Mouse (Mus musculus) forebrain, postnatal 0 days (tissue): Measurements from ENCODE around the gene Cnga4. TPM values are rescaled to one million over a fixed set of nuclear protein-coding genes. Genes with fewer than 3 reads are reported as not detected.
"Not testable (repeated sequence)": the region's sequence is repeated elsewhere in the genome, so short reads cannot be mapped to it uniquely, and the experiment has no call there.

ENCODE experiments used
- ATAC-seq: fragments of 200-750 bp; cut with Nextera tagmentation; 2 replicates; pipeline ENCODE4 v1.8.0; 2017; ENCODE audit warnings: mild to moderate bottlenecking, moderate library complexity
- DNase-seq: peaks from one replicate; pipeline ENCODE4 v3.0.0-alpha.2; 2015
- H3K27ac ChIP-seq: fragments of 300-500 bp; sonication (generic); 2 replicates; pipeline ENCODE4 v1.5.1; 2014; ENCODE audit warnings: low read depth, mild to moderate bottlenecking, antibody characterized with exemption, low read length, moderate library complexity, mixed read lengths
- H3K27me3 ChIP-seq: fragments of 300-500 bp; sonication (generic); 2 replicates; pipeline ENCODE4 v1.6.1; 2014; ENCODE audit warnings: mild to moderate bottlenecking, low read length, mixed read lengths; ENCODE audit not compliant: insufficient read depth
- H3K36me3 ChIP-seq: fragments of 300-500 bp; sonication (generic); 2 replicates; pipeline ENCODE4 v1.6.1; 2014; ENCODE audit warnings: mild to moderate bottlenecking, moderate library complexity; ENCODE audit not compliant: insufficient read depth
- H3K4me1 ChIP-seq: fragments of 300-500 bp; sonication (generic); 2 replicates; pipeline ENCODE4 v1.6.1; 2014; ENCODE audit warnings: antibody characterized with exemption; ENCODE audit not compliant: insufficient read depth
- H3K4me2 ChIP-seq: fragments of 300-500 bp; sonication (generic); 2 replicates; pipeline ENCODE4 v1.6.1; 2014; ENCODE audit warnings: low read depth, mild to moderate bottlenecking, moderate library complexity
- H3K4me3 ChIP-seq: fragments of 300-500 bp; sonication (generic); 2 replicates; pipeline ENCODE4 v1.5.1; 2014; ENCODE audit warnings: low read depth, low read length, mixed read lengths
- H3K9ac ChIP-seq: fragments of 300-500 bp; sonication (generic); 2 replicates; pipeline ENCODE4 v1.6.1; 2014; ENCODE audit warnings: mild to moderate bottlenecking
- H3K9me3 ChIP-seq: fragments of 300-500 bp; sonication (generic); 2 replicates; pipeline ENCODE4 v1.6.1; 2016; ENCODE audit warnings: low read length
- CTCF ChIP-seq: sonication (generic); IDR thresholded peaks from 2 replicates; pipeline ENCODE4 v1.5.1; 2016; ENCODE audit warnings: antibody characterized with exemption, control low read depth, low read depth
- WGBS: fragments of 180-500 bp; shearing (Covaris S2); extraction: QIAGEN DNeasy Blood & Tissue Kit; methylation state at CpG from one replicate; pipeline ENCODE4 v1.1.7; 2014; 5-methylcytosine and 5-hydroxymethylcytosine counted together
- polyA plus RNA-seq: library from polyadenylated mRNA; unstranded; fragments of >200 nt; fragmentation: Nextera tagmentation; extraction: Ambion mirVana; gene quantifications from 2 replicates; pipeline ENCODE4 v1.2.1, GENCODE M21; 2015
- total RNA-seq: library from RNA; depleted of rRNA; stranded (reverse); fragments of >200 nt; gene quantifications from 2 replicates; pipeline ENCODE4 v1.2.3, GENCODE M21; 2014; rRNA removed

Cnga4 gene
- total and polyA plus RNA-seq, 2 experiments from 2014 or later, result 0.10 to 0.29 TPM

GRCm38 (mm10) chr7:105432058-105432457 lies 27.7 kb downstream of the Cnga4 start:
- no peak for TF ChIP-seq CTCF
- Histone ChIP-seq H3K9ac (no peak overlapping the region), H3K4me1 (no peaks in the 10 kb centered on the region), H3K27me3 (no peaks in the 10 kb centered on the region), H3K27ac (no peak overlapping the region), H3K4me3 (no peak overlapping the region), H3K9me3 (no peaks in the 10 kb centered on the region), H3K4me2 (no peak overlapping the region), H3K36me3 (no peaks in the 10 kb centered on the region)
- ATAC-seq (no peak), DNase-seq (no peak)
- 76% methylated on average over 1 of the region's 1 CpGs for WGBS

- no peak overlapping the region for H3K4me3 ChIP-seq
- H3K36me3 ChIP-seq, result no peaks in the 10 kb centered on the region
- no peak for DNase-seq
- no peak for ATAC-seq
- no peaks in the 10 kb centered on the region for H3K4me1 ChIP-seq
- no peak for TF ChIP-seq CTCF
- H3K4me2 ChIP-seq, result no peak overlapping the region
- no peaks in the 10 kb centered on the region for H3K27me3 ChIP-seq
- H3K9ac ChIP-seq, result no peak overlapping the region
- H3K27ac ChIP-seq, result no peak overlapping the region
- H3K9me3 ChIP-seq, result no peaks in the 10 kb centered on the region
- 89% methylated on average over 17 of the region's 17 CpGs for WGBS
Measured at GRCm38 (mm10) chr7:105433859-105434258, 29.5 kb downstream of the Cnga4 start.

- no peak overlapping the region for H3K27ac ChIP-seq
- H3K4me3 ChIP-seq, result no peak overlapping the region
- no peaks in the 10 kb centered on the region for H3K27me3 ChIP-seq
- 90% methylated on average over 22 of the region's 22 CpGs for WGBS
- no peaks in the 10 kb centered on the region for H3K4me1 ChIP-seq
- DNase-seq (no peak), ATAC-seq (no peak)
- no peak overlapping the region for H3K9ac ChIP-seq
- no peak for TF ChIP-seq CTCF
- H3K36me3 ChIP-seq, result no peaks in the 10 kb centered on the region
- H3K4me2 ChIP-seq, result no peak overlapping the region
- no peaks in the 10 kb centered on the region for H3K9me3 ChIP-seq
Measured at GRCm38 (mm10) chr7:105434798-105435197, 30.4 kb downstream of the Cnga4 start.

- peak; percentile 38; the same call in 1 of the 2 replicates for ATAC-seq
- Histone ChIP-seq H3K4me2 (no peak overlapping the region), H3K36me3 (no peaks in the 10 kb centered on the region), H3K27me3 (no peaks in the 10 kb centered on the region), H3K4me3 (no peak overlapping the region), H3K9me3 (no peaks in the 10 kb centered on the region), H3K27ac (no peak overlapping the region), H3K4me1 (no peaks in the 10 kb centered on the region), H3K9ac (no peak overlapping the region)
- 77% methylated on average over 7 of the region's 7 CpGs for WGBS
- DNase-seq, result no peak
- no peak for TF ChIP-seq CTCF
Measured at GRCm38 (mm10) chr7:105437979-105438772, 33.8 kb downstream of the Cnga4 start.

- Histone ChIP-seq H3K9me3 (no peaks in the 10 kb centered on the region), H3K36me3 (no peaks in the 10 kb centered on the region), H3K27me3 (no peaks in the 10 kb centered on the region), H3K4me2 (no peak overlapping the region), H3K27ac (no peak overlapping the region), H3K4me1 (no peaks in the 10 kb centered on the region), H3K9ac (no peak overlapping the region), H3K4me3 (no peak overlapping the region)
- no peak for ATAC-seq
- 65% methylated on average over 4 of the region's 4 CpGs for WGBS
- no peak for DNase-seq
- TF ChIP-seq CTCF, result no peak
Measured at GRCm38 (mm10) chr7:105441426-105441825, 37.1 kb downstream of the Cnga4 start.

GRCm38 (mm10) chr7:105445076-105445475 lies 40.7 kb downstream of the Cnga4 start:
- no peak for ATAC-seq
- no peaks in the 10 kb centered on the region for H3K9me3 ChIP-seq
- TF ChIP-seq CTCF, result no peak
- H3K9ac ChIP-seq, result no peak overlapping the region
- no peak for DNase-seq
- no peaks in the 10 kb centered on the region for H3K36me3 ChIP-seq
- H3K27ac ChIP-seq, result no peak overlapping the region
- no peaks in the 10 kb centered on the region for H3K27me3 ChIP-seq
- H3K4me2 ChIP-seq, result no peak overlapping the region
- H3K4me3 ChIP-seq, result no peak overlapping the region
- WGBS, result 88% methylated on average over 3 of the region's 3 CpGs
- no peaks in the 10 kb centered on the region for H3K4me1 ChIP-seq

GRCm38 (mm10) chr7:105453345-105453744 lies 49.0 kb downstream of the Cnga4 start:
- not testable (repeated sequence) for H3K27ac ChIP-seq, H3K4me2 ChIP-seq, DNase-seq, ATAC-seq, H3K36me3 ChIP-seq, H3K9me3 ChIP-seq, H3K4me3 ChIP-seq, H3K9ac ChIP-seq, H3K4me1 ChIP-seq, H3K27me3 ChIP-seq
- 90% methylated on average over 4 of the region's 4 CpGs for WGBS

Other genes starting within 250 kb of the Cnga4 start
- gene Olfr684, start 240.9 kb upstream of the Cnga4 start, total RNA-seq, result not detected in 2 replicates
- gene Olfr684, start 240.9 kb upstream of the Cnga4 start, polyA plus RNA-seq, result not detected in 2 replicates
- gene Olfr685, start 218.6 kb upstream of the Cnga4 start, total RNA-seq, result not detected in 2 replicates
- gene Olfr685, start 218.6 kb upstream of the Cnga4 start, polyA plus RNA-seq, result not detected in 2 replicates
- gene Olfr686, start 197.1 kb upstream of the Cnga4 start, total RNA-seq, result not detected in 2 replicates
- not detected in 2 replicates for gene Olfr686, start 197.1 kb upstream of the Cnga4 start, polyA plus RNA-seq
- not detected in 2 replicates for gene Olfr688, start 116.5 kb upstream of the Cnga4 start, total RNA-seq
- gene Olfr688, start 116.5 kb upstream of the Cnga4 start, polyA plus RNA-seq, result not detected in 2 replicates
- gene Olfr689, start 93.4 kb upstream of the Cnga4 start, total RNA-seq, result not detected in 2 replicates
- not detected in 2 replicates for gene Olfr689, start 93.4 kb upstream of the Cnga4 start, polyA plus RNA-seq
- gene Olfr690, start 70.5 kb upstream of the Cnga4 start, total RNA-seq, result 0.10 TPM in 1 of 2 replicates, not detected in the other
- gene Olfr690, start 70.5 kb upstream of the Cnga4 start, polyA plus RNA-seq, result not detected in 2 replicates
- not detected in 2 replicates for gene Olfr691, start 62.3 kb upstream of the Cnga4 start, total RNA-seq
- not detected in 2 replicates for gene Olfr691, start 62.3 kb upstream of the Cnga4 start, polyA plus RNA-seq
- gene Olfr692, start 36.3 kb upstream of the Cnga4 start, total RNA-seq, result not detected in 2 replicates
- not detected in 2 replicates for gene Olfr692, start 36.3 kb upstream of the Cnga4 start, polyA plus RNA-seq
- gene Gm5901, start 29.5 kb upstream of the Cnga4 start, total RNA-seq, result not detected in 2 replicates
- gene Gm5901, start 29.5 kb upstream of the Cnga4 start, polyA plus RNA-seq, result not detected in 2 replicates
- 28.0 and 42.1 TPM in 2 replicates for gene Fam160a2, start 4.5 kb upstream of the Cnga4 start, total RNA-seq
- 27.7 and 36.9 TPM in 2 replicates for gene Fam160a2, start 4.5 kb upstream of the Cnga4 start, polyA plus RNA-seq
- gene Cckbr, start 21.2 kb downstream of the Cnga4 start, total RNA-seq, result 3.5 and 6.2 TPM in 2 replicates
- gene Cckbr, start 21.2 kb downstream of the Cnga4 start, polyA plus RNA-seq, result 3.2 and 5.1 TPM in 2 replicates
- 28.6 and 30.9 TPM in 2 replicates for gene Cavin3, start 77.7 kb downstream of the Cnga4 start, total RNA-seq
- gene Cavin3, start 77.7 kb downstream of the Cnga4 start, polyA plus RNA-seq, result 31.7 and 33.5 TPM in 2 replicates
- gene Smpd1, start 149.8 kb downstream of the Cnga4 start, total RNA-seq, result 100 and 124 TPM in 2 replicates
- gene Smpd1, start 149.8 kb downstream of the Cnga4 start, polyA plus RNA-seq, result 88.8 and 100 TPM in 2 replicates
- 451 and 455 TPM in 2 replicates for gene Apbb1, start 177.1 kb downstream of the Cnga4 start, total RNA-seq
- gene Apbb1, start 177.1 kb downstream of the Cnga4 start, polyA plus RNA-seq, result 329 and 350 TPM in 2 replicates
- gene Hpx, start 195.6 kb downstream of the Cnga4 start, total RNA-seq, result not detected in 2 replicates
- gene Hpx, start 195.6 kb downstream of the Cnga4 start, polyA plus RNA-seq, result 0.17 and 0.21 TPM in 2 replicates
- 142 and 160 TPM in 2 replicates for gene Trim3, start 229.0 kb downstream of the Cnga4 start, total RNA-seq
- 70.5 and 93.0 TPM in 2 replicates for gene Trim3, start 229.0 kb downstream of the Cnga4 start, polyA plus RNA-seq
- gene Timm10b, start 235.5 kb downstream of the Cnga4 start, total RNA-seq, result 49.8 and 65.6 TPM in 2 replicates
- gene Timm10b, start 235.5 kb downstream of the Cnga4 start, polyA plus RNA-seq, result 160 and 167 TPM in 2 replicates
- gene Arfip2, start 235.8 kb downstream of the Cnga4 start, total RNA-seq, result 89.7 and 93.8 TPM in 2 replicates
- gene Arfip2, start 235.8 kb downstream of the Cnga4 start, polyA plus RNA-seq, result 88.6 and 93.4 TPM in 2 replicates
- 45.3 and 52.9 TPM in 2 replicates for gene Gm45799, start 236.0 kb downstream of the Cnga4 start, total RNA-seq
- 34.2 and 41.2 TPM in 2 replicates for gene Gm45799, start 236.0 kb downstream of the Cnga4 start, polyA plus RNA-seq
- gene Dnhd1, start 246.3 kb downstream of the Cnga4 start, total RNA-seq, result 1.8 and 4.6 TPM in 2 replicates
- gene Dnhd1, start 246.3 kb downstream of the Cnga4 start, polyA plus RNA-seq, result 0.08 and 0.48 TPM in 2 replicates